Mouse (Mus musculus) erythroid progenitor cell, adult 5-6 weeks (primary cell): ENCODE results near the gene Gkn3. TPM values are rescaled to one million over a fixed set of nuclear protein-coding genes. Genes with fewer than 3 reads are reported as not detected.
A peak's percentile ranks its signal among the peaks of the same experiment; 100 is the strongest.

Source experiments
- ATAC-seq: replicated peaks from 2 replicates; pipeline ENCODE4 v1.8.0; 2016; ENCODE audit warnings: moderate number of reproducible peaks, mild to moderate bottlenecking, moderate TSS enrichment, inconsistent platforms; ENCODE audit not compliant: poor library complexity, low FRiP score, severe bottlenecking
- total RNA-seq, 2 experiments: library from RNA; stranded (forward) in 1 of 2; stranded (reverse) in 1 of 2; fragments of 150-400 nt in 1 of 2; fragments of 186-747, 209-891 nt in 1 of 2; gene quantifications; 2 replicates each; pipeline versions ENCODE4 v1.2.3 to v1.2.4; 2015 to 2017; ENCODE audit warnings: low replicate concordance in 2 of 2

Gene Gkn3
- total RNA-seq (2015; ENCODE audit: low replicate concordance) = not detected in 2 replicates
- total RNA-seq (2017; ENCODE audit: low replicate concordance) = not detected in 2 replicates

DNA sequence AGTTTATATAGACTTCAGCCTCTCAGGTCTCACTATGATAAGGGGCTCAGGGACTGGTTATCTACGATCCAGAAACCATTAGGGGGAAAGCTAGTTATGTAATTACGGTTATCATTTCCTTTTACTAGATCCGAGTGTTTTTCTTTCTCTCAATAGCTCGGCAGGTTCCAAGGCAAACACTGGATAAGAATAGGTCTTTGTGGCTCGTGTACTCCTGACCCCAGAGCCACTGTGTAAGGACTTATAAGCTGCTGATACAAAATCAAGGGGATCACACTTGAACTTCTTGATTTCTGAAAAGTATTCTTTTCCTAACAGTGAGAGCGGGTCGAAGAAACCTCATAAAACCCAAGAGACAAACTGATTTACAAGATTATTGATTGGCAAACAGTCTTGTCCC is at the start of gene Gkn3:
TSS of gene Gkn3 (minus strand) at position 59 of the 400 bp plus-strand sequence.
- ATAC-seq = no peak

DNA sequence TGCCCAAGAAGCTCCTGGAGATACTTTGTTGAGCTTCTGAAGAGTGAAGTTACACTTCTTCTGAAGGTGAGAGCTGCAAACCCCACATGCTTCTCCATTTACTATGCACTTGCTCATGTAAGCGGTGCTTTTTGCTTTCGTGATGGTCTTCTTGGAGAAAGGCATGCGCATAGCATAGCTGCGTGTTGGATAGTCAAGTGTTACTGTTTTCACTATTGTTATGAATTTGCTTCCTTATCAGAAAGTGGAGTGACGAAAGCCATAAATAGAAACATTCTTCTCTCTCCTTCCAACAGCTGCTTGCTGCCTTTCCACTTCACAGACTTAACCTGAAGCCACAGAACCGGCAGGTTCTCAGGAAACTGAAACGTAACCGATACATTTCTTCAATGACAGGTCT is 48.0 kb upstream of the Gkn3 start:
- no peak for ATAC-seq

DNA sequence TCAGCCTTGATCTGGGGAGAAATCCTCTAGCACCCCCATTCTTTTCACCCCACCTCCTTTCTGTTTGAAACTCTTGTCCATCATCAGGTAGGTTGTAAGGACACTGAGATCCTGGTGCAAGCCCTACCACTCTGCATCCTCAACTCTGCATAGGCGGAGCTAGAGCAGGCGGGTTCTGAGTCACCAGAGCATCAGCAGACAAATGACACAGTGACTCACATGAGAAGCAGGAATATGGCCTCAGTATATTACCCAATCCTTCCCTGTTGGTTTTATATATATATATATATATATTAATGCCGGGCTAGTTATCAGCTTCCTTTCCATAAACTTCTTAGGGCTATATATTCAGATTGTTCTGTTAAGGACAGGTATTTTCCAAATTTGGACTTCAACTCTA is 47.1 kb upstream of the Gkn3 start:
- ATAC-seq = no peak

DNA sequence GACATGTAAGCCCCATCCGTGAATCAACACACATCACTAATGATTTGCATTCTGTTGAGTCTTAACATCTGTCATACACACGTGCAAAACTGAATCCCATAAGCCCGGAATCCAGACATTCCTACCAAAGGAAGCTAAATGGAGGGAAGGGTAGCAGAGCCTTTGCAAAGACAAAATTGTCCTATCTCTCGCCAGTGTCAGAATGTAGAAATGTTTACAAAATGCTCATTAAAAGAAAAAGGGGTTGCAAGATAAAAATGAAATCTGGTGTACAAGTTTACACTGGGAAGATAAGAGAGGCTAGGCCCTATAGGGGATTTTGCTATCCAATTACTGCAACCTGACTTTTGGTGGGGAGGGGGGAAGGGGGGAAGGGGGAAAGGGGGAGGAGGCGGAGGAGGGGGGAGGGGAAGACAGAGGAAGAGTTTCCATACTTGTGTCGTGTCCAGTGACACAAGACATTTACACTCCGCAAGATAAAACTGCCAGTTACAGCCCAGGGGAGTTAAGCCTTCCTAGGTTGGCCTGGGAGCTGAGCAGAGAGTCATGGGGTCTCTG is 39.8 kb upstream of the Gkn3 start, which contains the start of gene Bmp10:
TSS of gene Bmp10 (plus strand) at position 508 of the 558 bp plus-strand sequence.
- no peak for ATAC-seq

DNA sequence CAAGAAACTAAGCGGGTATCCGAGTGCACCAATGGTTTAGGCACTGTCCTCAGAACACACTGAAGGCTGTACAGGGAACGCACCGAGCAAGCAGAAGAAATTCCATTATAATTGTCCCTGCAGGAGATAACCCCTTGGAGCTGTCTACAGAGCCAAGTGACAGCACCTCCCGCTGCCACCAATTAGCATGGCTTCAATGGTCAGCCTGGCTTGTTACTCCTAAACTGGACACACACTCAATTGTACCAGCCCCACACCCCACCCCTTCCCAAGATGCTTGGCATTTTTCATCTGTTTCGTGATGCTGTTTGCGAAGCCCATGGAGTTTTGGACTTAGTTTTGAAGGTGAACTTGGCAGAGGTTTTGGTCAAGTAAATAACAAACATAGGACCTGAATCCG is 38.9 kb upstream of the Gkn3 start:
- ATAC-seq = no peak

DNA sequence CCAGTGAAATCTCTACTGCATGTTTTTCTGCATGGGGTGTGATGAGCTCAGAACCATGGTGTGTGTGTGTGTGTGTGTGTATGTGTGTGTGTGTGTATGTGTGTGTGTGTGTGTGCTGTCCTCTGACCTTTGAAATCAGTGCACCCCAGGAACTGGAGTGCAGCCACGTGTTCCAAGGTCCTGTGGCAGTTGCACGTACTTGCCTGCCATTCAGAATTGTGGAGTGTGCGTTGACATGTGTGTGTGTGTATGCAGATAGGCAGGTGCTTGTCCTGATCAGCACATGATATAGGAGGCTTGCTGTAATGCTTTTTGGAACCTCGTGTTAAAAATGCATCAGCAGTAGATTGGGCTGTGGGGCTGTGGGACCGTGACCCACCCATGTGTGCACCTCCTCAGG is 38.2 kb upstream of the Gkn3 start:
- no peak for ATAC-seq

DNA sequence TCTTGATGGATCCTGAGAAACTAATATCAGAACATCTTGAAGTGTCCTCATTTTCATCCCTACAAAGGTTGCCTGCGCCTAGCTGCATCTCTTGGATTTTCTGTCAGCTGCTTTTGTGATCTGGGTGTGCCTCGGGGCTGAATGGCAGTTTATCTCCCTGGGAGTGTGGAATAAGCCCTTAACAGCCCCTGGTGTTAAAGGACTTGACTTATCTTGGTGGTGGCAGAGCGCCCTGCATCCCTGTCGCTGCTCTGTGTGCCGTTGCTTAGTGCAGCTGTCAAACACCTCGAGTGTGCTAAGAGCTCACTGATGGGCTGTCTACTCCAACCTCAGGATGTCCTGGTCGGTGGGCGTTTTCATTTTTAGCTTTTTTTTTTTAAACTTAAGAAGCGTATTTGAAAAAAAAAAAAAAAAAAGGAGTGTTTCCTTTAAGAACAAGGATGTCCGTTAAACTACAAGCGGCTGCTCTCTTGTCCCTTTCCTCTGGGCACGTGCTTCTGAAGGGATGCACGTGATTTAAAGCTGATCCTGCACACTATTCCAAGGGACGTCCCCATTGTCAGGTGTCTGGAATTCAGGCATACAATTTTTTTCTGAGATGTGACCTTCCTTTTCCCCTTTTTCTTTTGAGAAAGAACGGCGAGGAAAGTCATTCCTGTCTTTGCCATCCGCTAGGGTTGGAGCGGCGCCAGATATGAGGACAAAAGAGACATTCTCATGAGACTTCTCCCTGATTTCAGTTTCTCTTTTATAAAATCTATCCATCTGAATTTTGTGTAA is 35.5 kb upstream of the Gkn3 start:
- ATAC-seq = no peak

DNA sequence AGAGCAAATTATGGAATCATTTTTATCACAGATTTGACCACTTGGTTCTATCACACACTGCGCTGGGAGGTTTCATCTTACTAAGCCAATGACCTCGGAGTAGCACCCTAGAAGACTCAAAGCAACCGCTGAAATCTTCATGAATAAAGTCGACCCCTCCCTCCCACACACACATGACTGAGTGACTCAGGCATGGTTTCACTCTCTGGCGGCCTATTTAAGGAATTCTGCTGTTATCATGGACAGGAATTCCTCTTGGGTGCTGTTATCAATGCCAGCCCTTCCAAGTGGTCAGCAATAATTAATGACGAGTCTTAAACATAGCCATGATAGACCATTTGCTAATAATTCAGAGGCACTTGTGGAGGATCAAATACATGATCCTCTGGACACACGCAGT is 33.6 kb upstream of the Gkn3 start:
- no peak for ATAC-seq

DNA sequence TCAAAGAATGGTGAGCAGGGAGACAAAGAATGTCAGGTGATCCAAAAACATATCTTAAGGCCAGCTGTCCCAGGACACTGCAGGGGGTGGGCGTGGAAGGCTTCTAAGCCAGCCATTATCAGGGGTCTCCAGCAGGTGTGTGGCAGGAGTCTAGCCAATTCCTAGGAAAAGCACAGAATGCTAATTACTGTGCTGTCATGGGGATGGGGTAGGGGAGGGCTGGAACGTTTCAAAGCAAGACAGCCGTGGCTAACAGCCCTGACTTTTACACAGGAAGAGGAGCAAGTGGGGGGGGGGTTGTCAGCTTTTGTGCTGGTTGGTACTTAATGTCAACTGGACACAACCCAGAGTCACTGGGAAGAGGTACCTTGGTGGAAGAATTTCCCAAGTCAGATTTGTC is 23.3 kb upstream of the Gkn3 start:
- ATAC-seq = no peak

DNA sequence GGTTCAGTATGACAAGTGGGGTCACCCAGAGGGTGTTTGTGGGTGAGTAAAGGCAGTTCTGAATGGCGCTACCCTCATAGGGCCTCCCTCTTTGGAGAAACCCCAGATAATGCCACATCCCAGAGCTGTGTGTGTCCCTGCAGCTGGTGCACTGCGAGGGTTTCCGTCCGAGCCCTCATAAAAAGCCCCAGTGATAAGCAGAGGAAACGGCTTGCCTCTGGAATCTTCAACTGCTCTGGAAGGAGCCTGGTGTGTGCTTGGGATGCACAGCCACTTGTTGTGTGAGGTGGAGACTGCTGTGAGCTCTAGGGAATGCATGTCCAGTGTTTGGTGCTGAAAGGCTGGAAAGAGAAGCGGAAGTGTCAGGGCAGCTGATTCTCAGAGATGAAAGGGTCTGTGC is 12.7 kb upstream of the Gkn3 start:
- no peak for ATAC-seq

DNA sequence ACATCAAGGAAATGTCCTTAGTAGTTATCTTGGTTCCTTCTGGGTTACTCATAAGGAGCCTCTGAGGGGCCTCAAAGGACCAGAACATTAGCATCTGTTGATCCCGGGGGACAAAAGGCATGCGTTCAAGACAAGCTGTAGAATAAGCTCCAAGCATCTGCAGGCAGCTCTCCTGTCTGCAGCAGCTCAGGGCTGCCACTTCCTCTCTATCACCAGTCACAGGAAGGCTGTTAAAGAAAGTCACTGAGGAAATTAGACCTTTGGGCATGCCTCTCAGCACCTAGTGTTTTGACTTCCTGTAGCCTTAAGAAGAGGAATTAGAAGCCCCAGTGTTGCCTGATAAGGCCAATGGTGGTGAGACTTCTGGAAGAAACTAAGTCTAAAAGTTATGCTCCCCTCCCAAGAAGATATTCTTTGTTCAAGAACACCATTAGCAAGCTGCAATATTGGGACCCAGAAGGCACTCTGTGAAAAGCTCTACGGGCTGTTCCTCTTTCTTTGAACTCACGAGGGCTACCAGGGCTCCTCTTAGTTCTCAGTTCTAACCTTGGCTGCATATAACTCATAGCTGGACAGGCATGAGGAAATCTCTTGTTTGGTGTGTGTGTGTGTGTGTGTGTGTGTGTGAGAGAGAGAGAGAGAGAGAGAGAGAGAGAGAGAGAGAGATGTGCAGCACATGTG is 11.3 kb upstream of the Gkn3 start:
- no peak for ATAC-seq

DNA sequence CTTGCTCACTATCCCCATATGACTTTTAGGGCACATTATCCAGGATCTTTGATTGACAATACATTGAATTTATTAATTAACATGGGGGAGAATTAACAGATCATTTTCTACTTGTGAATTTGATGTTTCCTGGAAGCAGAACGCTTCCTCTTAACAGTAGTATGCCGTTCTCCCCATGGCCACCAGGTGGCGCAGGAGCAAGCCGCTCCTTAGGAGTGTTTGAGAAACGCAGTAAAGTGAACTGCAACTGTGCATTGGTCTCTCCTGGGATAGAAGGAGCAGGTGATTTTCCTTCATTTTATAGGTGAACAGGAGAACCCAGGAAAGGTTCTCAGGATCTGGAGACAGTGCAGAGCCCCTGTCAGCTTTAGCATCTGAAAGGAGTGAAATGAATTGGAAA is 10.4 kb upstream of the Gkn3 start:
- ATAC-seq = peak; percentile 79

DNA sequence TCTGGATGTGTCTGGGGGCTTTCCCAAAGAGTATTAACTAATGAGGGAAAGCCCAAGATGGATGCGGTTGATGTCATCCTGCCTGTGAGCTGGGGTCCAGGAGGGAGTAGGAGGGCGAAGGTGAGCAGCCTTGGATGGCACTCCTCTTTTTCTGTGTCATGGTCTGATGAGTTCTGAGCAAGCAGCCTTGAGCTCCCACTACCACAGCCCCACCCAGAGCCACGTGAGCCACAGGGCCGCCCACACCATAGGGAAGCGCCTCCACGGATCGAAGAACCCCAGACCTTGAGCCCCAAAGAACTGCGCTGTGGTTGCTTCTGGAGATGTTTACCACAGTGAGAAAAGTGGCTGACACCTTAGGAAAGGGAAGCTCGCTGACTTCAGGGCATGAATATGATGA is 6.0 kb upstream of the Gkn3 start:
- no peak for ATAC-seq

DNA sequence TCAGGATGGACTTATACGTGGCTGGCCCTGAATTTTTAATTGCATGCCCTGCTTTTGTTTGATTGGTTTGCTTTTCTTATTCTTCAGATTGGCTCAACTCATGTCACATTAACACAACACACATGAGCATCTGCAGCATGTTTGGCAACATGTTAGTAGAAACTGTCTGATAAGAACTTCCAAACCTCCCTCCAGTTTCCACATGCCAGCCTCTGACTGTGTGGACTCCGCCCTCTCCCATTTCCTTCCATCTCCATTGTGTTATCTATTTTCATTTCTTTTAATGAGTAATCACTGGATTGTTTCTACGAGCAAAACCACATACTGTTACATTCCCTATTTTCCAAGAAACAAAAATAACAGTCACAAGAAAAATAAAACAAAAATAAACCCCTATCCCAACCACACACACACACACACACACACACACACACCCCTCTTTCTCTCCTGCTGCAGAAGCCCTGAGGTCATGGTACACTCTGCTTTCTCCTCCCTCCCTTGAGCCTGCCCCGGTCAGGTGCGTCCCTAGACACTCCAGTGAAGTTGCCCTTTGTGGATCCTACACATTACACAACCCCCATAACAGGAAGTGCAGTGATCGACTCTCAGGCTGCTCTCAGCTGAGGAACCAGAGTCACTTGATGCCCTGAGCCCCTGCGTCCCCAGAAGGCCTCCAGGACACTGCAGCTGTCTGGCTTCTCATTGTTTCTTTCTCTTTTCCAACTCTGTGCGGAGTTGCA is 4.9 kb upstream of the Gkn3 start:
- no peak for ATAC-seq

DNA sequence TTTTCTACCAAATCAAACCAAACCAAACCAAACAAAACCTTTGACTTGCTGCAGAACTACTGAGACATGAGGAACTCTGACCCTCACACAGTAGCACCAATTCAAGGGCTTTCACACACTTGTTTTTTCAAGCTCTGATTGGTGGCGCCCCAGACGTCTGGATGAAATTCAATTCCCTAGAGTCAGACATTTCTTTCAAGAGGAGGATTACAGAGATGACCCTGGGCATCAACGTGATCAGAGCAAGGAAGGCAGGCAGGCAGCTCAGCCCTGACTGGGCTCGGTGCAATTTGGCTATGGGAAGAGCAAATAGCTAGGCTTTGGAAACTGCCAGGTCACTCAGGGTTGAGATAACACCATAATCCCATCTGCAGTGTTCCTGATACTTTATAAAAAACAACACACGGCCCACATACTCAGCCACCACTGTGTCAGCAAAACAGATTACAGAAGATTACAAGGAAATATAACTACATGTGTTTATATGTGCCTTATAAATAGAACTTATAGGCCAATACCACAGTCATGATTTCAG is 787 bp upstream of the Gkn3 start:
- ATAC-seq = no peak

DNA sequence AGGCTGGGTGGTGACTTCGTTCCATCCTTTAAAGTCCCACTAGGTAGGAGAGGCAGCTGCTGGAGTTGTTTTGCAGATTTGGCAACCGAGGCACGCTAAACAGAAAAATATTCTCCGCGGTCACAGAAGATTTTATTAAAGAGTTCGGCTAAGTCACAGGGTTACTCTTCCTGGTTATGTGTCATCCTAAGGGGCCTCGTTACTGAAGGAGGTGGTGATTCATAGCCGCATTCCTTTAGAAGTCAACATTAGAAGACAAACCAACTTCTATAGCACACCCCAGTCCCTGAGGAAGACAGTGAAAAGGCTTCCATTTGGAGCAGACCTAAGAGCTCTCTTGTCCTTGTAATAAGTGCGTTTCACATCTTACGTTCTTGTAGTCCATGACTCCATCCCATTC is 2.1 kb downstream of the Gkn3 start:
- no peak for ATAC-seq

DNA sequence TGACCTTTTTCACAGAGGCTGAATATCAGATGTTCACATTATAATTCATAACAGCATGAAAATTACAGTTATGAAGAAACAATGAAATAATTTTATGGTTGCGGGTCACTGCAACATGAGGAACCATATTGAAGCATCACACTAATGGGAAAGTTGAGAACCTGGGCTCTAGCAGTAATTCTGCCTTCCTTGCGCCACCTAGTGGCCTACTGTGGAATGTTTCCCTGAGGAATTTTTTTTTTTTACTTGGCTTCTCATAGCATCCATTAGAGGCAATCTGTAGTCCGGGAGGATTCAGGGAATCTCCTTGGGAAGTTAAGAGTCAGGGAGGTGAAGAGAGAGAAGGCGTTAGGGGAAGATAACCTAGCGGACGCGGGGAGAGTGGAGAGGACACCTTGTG is 2.5 kb downstream of the Gkn3 start:
- ATAC-seq = 0 out of 2 replicates have a peak, but pooled peaks have one; percentile 59

DNA sequence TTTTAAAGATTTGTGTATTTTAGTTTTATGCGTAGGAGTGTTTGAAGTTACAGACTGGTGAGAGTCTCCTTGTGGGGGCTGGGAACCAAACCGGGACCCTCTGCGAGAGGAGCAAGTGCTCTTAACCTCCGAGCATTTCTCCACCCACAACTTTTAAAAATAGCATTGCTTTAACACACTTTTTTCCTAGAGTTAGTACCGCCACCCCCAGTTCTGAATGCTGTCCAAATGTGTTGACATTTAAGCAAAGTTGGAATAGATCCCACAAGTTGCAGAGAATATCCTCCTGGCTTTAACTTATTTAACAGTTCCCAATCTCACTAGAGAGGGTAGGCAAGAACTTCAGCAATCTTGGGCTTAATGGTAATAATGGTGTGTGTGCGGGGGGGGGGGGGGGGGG is 4.0 kb downstream of the Gkn3 start:
- no peak for ATAC-seq

DNA sequence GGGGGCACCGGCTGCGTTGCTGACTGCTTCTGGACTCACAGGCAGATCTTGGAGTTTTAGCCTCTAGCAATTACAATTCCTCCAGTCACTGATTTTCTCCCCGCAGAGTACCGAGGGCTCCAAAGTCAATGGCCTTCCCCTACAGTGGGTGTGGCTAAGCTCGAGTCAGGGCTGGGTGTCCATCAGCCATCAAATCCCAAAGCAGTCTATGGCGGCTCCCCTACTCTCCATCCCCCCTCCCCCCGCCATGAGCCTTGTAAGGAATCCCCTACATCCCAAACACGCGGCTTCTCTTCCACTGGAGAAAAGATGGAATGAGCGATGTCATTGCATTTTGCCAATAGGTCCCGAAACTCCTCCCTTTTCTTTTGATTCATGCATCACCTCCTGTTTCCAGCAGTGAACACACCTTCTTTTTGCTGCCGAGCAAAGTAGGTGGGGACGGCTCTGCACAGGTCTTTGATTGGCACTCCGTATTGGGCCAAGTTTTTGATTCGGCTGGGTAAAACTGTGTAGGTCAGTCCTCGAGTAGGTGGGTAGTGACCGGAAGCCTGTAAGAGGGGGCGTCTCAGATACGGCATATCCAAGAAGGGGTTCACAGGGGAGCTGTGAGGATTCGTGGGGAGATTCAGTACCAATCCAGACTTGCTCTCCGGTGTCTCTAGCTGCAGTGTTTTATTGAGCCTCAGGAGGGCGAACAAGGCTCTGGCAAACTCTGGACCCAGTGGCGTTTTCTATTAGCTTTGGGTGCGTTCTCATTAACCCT is 4.6 kb downstream of the Gkn3 start:
- ATAC-seq = no peak
